Mouse (Mus musculus): ENCODE measurements around the gene Cdcp2.

Cdcp2 gene

GRCm38 (mm10) chr4:107129373-107129772 is 32.7 kb downstream of the Cdcp2 start:
- DNase-seq (ENCODE audit: low read depth, low spot score), result no peak

- no peak for DNase-seq (ENCODE audit: low read depth, low spot score)
These were observed 33.8 kb downstream of the Cdcp2 start for GRCm38 (mm10) chr4:107130534-107130933.

GRCm38 (mm10) chr4:107134891-107135290 is 38.2 kb downstream of the Cdcp2 start:
- DNase-seq (ENCODE audit: low read depth, low spot score), result no peak

GRCm38 (mm10) chr4:107135663-107136062 is 39.0 kb downstream of the Cdcp2 start:
- DNase-seq (ENCODE audit: low read depth, low spot score), result no peak

GRCm38 (mm10) chr4:107136531-107136930 is 39.8 kb downstream of the Cdcp2 start:
- DNase-seq (ENCODE audit: low read depth, low spot score), result no peak

GRCm38 (mm10) chr4:107138948-107139835 is 42.5 kb downstream of the Cdcp2 start:
- no peak for DNase-seq (ENCODE audit: low read depth, low spot score)

GRCm38 (mm10) chr4:107139836-107140631 is 43.3 kb downstream of the Cdcp2 start:
- DNase-seq (ENCODE audit: low read depth, low spot score), result no peak

GRCm38 (mm10) chr4:107143511-107143910 is 46.8 kb downstream of the Cdcp2 start:
- no peak for DNase-seq (ENCODE audit: low read depth, low spot score)

GRCm38 (mm10) chr4:107150991-107151390 is 54.3 kb downstream of the Cdcp2 start:
- DNase-seq (ENCODE audit: low read depth, low spot score), result no peak

- no peak for DNase-seq (ENCODE audit: low read depth, low spot score)
These were observed 55.9 kb downstream of the Cdcp2 start for GRCm38 (mm10) chr4:107152571-107152970.

GRCm38 (mm10) chr4:107156983-107157401 is 60.3 kb downstream of the Cdcp2 start:
- DNase-seq (ENCODE audit: low read depth, low spot score), result no peak

GRCm38 (mm10) chr4:107159166-107159773 is 62.6 kb downstream of the Cdcp2 start:
- no peak for DNase-seq (ENCODE audit: low read depth, low spot score)

- no peak for DNase-seq (ENCODE audit: low read depth, low spot score)
These were observed 63.5 kb downstream of the Cdcp2 start for GRCm38 (mm10) chr4:107160181-107160580.

All from brain, embryonic 18.5 days (tissue).